Mouse (Mus musculus): ENCODE data around the gene Mybpc2. TPM values are rescaled to one million over a fixed set of nuclear protein-coding genes. Genes with fewer than 3 reads are reported as not detected.

Mybpc2 gene
- polyA plus RNA-seq, 1 experiment, result not detected

DNA sequence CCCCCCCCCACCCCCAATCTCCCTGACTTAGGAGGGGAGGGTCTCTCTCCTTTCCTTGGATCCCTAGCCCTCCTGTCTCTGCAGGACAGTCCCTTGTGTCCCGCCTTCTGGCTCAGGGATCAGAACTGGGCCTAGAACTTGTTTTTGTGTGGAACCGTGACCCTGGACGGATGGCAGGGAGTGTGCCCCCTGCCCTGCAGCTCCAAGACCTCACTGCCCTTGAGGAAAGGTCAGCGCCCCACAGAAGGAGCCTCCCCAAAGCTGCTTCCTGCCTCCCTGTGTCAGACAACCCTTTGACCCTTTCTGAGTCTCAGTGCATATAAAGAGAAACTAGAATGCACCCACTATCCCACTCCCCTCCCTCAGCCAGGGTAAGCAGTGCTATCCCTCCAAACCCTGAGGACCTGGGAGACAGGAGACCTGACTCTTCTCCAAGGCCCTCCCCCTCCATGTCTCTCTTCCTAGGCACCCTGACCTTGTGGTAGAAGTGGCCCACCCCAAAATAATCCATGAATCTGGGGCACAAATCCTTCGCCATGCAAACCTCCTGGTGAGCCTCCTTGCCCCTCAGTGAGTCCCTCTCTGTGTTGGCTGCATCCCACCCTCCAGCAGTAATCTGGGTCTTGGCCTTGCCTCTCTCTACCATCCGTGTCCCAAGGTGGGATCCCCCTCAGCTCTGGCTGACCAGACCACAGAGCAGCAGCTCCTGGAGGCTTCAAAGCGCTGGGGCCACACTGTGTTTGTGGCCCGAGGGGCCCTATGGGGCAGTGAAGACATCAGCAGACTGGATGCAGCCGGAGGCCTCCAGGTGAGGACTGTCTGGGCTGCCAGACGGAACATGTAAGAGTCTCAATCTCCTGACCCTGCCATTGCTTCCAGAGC is 58.2 kb downstream of the Mybpc2 start:
- TF ChIP-seq FOSL1 (IDR thresholded peaks at IDR 0.05; ENCODE audit: insufficient read depth, low read length, poor library complexity, severe bottlenecking), result no peak
- no peak for TF ChIP-seq CEBPB (IDR thresholded peaks at IDR 0.05; ENCODE audit: low read depth)
- no peak for TF ChIP-seq CTCF (IDR thresholded peaks at IDR 0.05; ENCODE audit: control insufficient read depth, insufficient read depth, insufficient read length)
- TF ChIP-seq MAX (IDR thresholded peaks at IDR 0.05), result no peak
- Histone ChIP-seq H3K79me2 (ENCODE audit: control insufficient read depth, insufficient read depth) (no peaks in the 10 kb centered on the region), H3K27me3 (ENCODE audit: control insufficient read depth, insufficient read depth, insufficient read length) (peaks cover 35% of the 10 kb centered on the region), H3K79me3 (ENCODE audit: low read depth) (no peaks in the 10 kb centered on the region), H3K36me3 (ENCODE audit: control insufficient read depth, insufficient read depth) (no peaks in the 10 kb centered on the region), H3ac (ENCODE audit: control insufficient read depth, insufficient read length, low read depth) (no peak overlapping the region), H3K4me3 (ENCODE audit: insufficient read depth, poor library complexity, severe bottlenecking) (no peak overlapping the region)

DNA sequence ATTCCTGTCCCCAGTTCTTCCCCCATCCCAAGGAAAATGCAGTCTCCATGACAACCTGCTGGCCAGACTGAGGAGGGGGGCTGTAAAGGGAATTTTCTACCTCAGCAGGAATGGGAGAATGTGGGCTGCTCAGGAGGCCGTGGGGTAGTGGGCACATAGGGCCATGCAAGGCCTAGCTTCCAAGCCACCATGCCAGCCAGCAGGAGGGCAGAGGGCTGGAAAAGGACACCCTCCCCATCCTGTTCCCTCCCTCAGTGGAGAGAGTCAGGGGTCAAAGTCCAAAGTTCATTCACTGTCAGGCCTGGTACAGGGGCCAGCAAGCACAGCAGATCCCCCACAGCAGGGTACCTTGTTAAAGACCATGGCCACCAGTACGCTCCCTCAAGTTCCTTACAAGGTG is 59.3 kb downstream of the Mybpc2 start, which contains the start of gene Aspdh:
Aspdh (plus strand) TSS at position 281 of the 400 bp plus-strand sequence.
- Histone ChIP-seq H3ac (ENCODE audit: control insufficient read depth, insufficient read length, low read depth) (no peak within 1 kb of the TSS), H3K36me3 (ENCODE audit: control insufficient read depth, insufficient read depth) (no peaks in the 10 kb centered on the region), H3K79me2 (ENCODE audit: control insufficient read depth, insufficient read depth) (no peaks in the 10 kb centered on the region), H3K4me3 (ENCODE audit: insufficient read depth, poor library complexity, severe bottlenecking) (no peak within 1 kb of the TSS), H3K79me3 (ENCODE audit: low read depth) (no peaks in the 10 kb centered on the region), H3K27me3 (ENCODE audit: control insufficient read depth, insufficient read depth, insufficient read length) (peaks cover 46% of the 10 kb centered on the region)
- TF ChIP-seq CTCF (IDR thresholded peaks at IDR 0.05; ENCODE audit: control insufficient read depth, insufficient read depth, insufficient read length), result no peak
- no peak for TF ChIP-seq MYOD1 (IDR thresholded peaks at IDR 0.05; ENCODE audit: control insufficient read depth, insufficient read length, low read depth)
- no peak for TF ChIP-seq MYOG (IDR thresholded peaks at IDR 0.05; ENCODE audit: control insufficient read depth, extremely low read depth, insufficient read length)
- TF ChIP-seq FOSL1 (IDR thresholded peaks at IDR 0.05; ENCODE audit: insufficient read depth, low read length, poor library complexity, severe bottlenecking), result no peak
- no peak for TF ChIP-seq MAX (IDR thresholded peaks at IDR 0.05)

DNA sequence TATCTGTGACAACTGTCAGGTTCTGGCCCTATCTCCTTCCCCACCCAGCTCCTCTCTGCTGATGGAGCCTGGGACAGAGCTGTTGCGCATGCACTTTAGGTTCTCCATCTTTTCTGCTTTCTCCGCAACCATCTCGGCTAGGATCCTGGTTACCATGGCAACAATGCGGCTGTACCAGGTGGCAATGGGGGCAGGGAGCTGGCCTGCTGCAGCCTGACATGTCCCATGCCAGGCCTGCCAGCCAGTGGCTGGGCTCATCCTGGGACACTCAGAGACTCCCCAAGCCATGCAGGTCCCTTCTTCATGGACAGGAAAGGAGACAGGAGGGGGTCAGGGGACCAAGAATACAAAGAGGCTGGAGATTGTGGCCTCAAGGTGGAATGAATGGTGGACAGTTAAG is 59.9 kb downstream of the Mybpc2 start:
- Histone ChIP-seq H3K4me3 (ENCODE audit: insufficient read depth, poor library complexity, severe bottlenecking) (no peak overlapping the region), H3K79me3 (ENCODE audit: low read depth) (no peaks in the 10 kb centered on the region), H3K36me3 (ENCODE audit: control insufficient read depth, insufficient read depth) (no peaks in the 10 kb centered on the region), H3K27me3 (ENCODE audit: control insufficient read depth, insufficient read depth, insufficient read length) (peaks cover 52% of the 10 kb centered on the region), H3ac (ENCODE audit: control insufficient read depth, insufficient read length, low read depth) (no peak overlapping the region), H3K79me2 (ENCODE audit: control insufficient read depth, insufficient read depth) (no peaks in the 10 kb centered on the region)
- TF ChIP-seq MYOD1 (IDR thresholded peaks at IDR 0.05; ENCODE audit: control insufficient read depth, insufficient read length, low read depth) (no peak), CEBPB (IDR thresholded peaks at IDR 0.05; ENCODE audit: low read depth) (no peak), MAX (IDR thresholded peaks at IDR 0.05) (no peak)

- H3K79me2 ChIP-seq (ENCODE audit: control insufficient read depth, insufficient read depth), result no peaks in the 10 kb centered on the region
- no peak overlapping the region for H3ac ChIP-seq (ENCODE audit: control insufficient read depth, insufficient read length, low read depth)
- no peak for TF ChIP-seq MYOG (IDR thresholded peaks at IDR 0.05; ENCODE audit: control insufficient read depth, extremely low read depth, insufficient read length)
- TF ChIP-seq USF1 (IDR thresholded peaks at IDR 0.05; ENCODE audit: low read depth), result no peak
- TF ChIP-seq MYOD1 (IDR thresholded peaks at IDR 0.05; ENCODE audit: control insufficient read depth, insufficient read length, low read depth), result no peak
- no peak for TF ChIP-seq CEBPB (IDR thresholded peaks at IDR 0.05; ENCODE audit: low read depth)
- TF ChIP-seq MAX (IDR thresholded peaks at IDR 0.05), result no peak
- TF ChIP-seq CTCF (IDR thresholded peaks at IDR 0.05; ENCODE audit: control insufficient read depth, insufficient read depth, insufficient read length), result no peak
- TF ChIP-seq FOSL1 (IDR thresholded peaks at IDR 0.05; ENCODE audit: insufficient read depth, low read length, poor library complexity, severe bottlenecking), result no peak
- no peak overlapping the region for H3K4me3 ChIP-seq (ENCODE audit: insufficient read depth, poor library complexity, severe bottlenecking)
- H3K36me3 ChIP-seq (ENCODE audit: control insufficient read depth, insufficient read depth), result no peaks in the 10 kb centered on the region
- peaks cover 56% of the 10 kb centered on the region for H3K27me3 ChIP-seq (ENCODE audit: control insufficient read depth, insufficient read depth, insufficient read length)
- H3K79me3 ChIP-seq (ENCODE audit: low read depth), result no peaks in the 10 kb centered on the region
These were observed 60.8 kb downstream of the Mybpc2 start for GRCm38 (mm10) chr7:44463556-44464225.

DNA sequence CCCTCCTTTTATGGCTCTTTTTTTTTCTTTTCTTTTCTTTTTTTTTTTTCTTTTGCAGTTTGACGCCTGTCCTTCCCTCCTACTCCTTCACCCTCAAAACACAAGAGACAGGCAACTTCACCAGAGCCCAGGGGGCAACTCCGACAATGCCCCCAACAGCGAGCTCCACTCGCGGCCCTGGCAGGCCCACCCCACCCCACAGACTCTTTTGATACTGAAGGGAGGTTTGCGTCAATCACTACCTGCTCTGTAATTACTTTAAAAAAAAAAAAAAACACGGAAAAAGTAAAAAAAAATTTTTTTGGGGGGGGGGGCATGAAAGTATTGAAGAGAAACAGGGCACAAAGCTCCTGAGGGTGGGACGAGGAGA is 61.4 kb downstream of the Mybpc2 start:
- TF ChIP-seq FOSL1 (IDR thresholded peaks at IDR 0.05; ENCODE audit: insufficient read depth, low read length, poor library complexity, severe bottlenecking) (no peak), CEBPB (IDR thresholded peaks at IDR 0.05; ENCODE audit: low read depth) (no peak), MYOD1 (IDR thresholded peaks at IDR 0.05; ENCODE audit: control insufficient read depth, insufficient read length, low read depth) (no peak), MYOG (IDR thresholded peaks at IDR 0.05; ENCODE audit: control insufficient read depth, extremely low read depth, insufficient read length) (no peak), MAX (IDR thresholded peaks at IDR 0.05) (no peak), USF1 (IDR thresholded peaks at IDR 0.05; ENCODE audit: low read depth) (no peak), CTCF (IDR thresholded peaks at IDR 0.05; ENCODE audit: control insufficient read depth, insufficient read depth, insufficient read length) (no peak)
- Histone ChIP-seq H3K79me2 (ENCODE audit: control insufficient read depth, insufficient read depth) (no peaks in the 10 kb centered on the region), H3K79me3 (ENCODE audit: low read depth) (no peaks in the 10 kb centered on the region), H3K4me3 (ENCODE audit: insufficient read depth, poor library complexity, severe bottlenecking) (no peak overlapping the region), H3K27me3 (ENCODE audit: control insufficient read depth, insufficient read depth, insufficient read length) (peaks cover 56% of the 10 kb centered on the region), H3ac (ENCODE audit: control insufficient read depth, insufficient read length, low read depth) (no peak overlapping the region), H3K36me3 (ENCODE audit: control insufficient read depth, insufficient read depth) (no peaks in the 10 kb centered on the region)
